ENCODE assay signal across 11 mouse cellular contexts in genomic region chr17:32024671-32025073, GRCm38 (mm10). TPM values are rescaled to one million over a fixed set of nuclear protein-coding genes. Genes with fewer than 3 reads are reported as not detected.
DNase-seq lines count a peak whose midpoint lies in the region.
"Had no signal": no experiment of that assay in that cellular context is flagged by ENCODE, and none has a peak within 500 bp of the region (broad histone marks: within the 10 kb centered on the region; RNA-seq: fewer than 3 reads in every experiment).

No protein-coding gene starts in this region.

- H3K36me3 ChIP-seq in midbrain, embryonic 10.5 days, result no peaks in the 10 kb centered on the region
- H3K36me3 ChIP-seq: heart, embryonic 15.5 days; midbrain, embryonic 12.5 days had no signal

- no peak overlapping the region for H3K4me3 ChIP-seq in midbrain, embryonic 10.5 days
- H3K4me3 ChIP-seq: heart, embryonic 15.5 days; midbrain, embryonic 12.5 days had no signal

- no peaks in the 10 kb centered on the region for H3K9me3 ChIP-seq in midbrain, embryonic 10.5 days (replicated peaks)
- H3K9me3 ChIP-seq: heart, embryonic 15.5 days; midbrain, embryonic 12.5 days had no signal

- 71% methylated on average over 5 of the region's 5 CpGs for WGBS in midbrain, embryonic 10.5 days

- peaks cover 3% of the 10 kb centered on the region; the same call in 1 of the 2 replicates for H3K4me1 ChIP-seq in midbrain, embryonic 10.5 days
- H3K4me1 ChIP-seq: midbrain, embryonic 12.5 days had no signal

- no peak overlapping the region for H3K27ac ChIP-seq in midbrain, embryonic 10.5 days (replicated peaks)
- H3K27ac ChIP-seq: heart, embryonic 15.5 days; midbrain, embryonic 12.5 days had no signal

- DNase-seq in heart, adult 18-20 months, result peak; percentile 24 to 42
- DNase-seq in heart, postnatal 4 days, result no peak
- peak; percentile 56 for DNase-seq in embryo, embryonic 11 days
- DNase-seq in kidney, postnatal 25 days, result peak; percentile 45 to 70
- peak; percentile 83 for DNase-seq in lung, postnatal 36 days
- DNase-seq in midbrain, embryonic 10.5 days (ENCODE audit: low spot score), result no peak
- no peak for DNase-seq in cerebellum, adult 8-10 months
- DNase-seq in right cerebral cortex, postnatal 4 days, result no peak
- DNase-seq: cerebellum, adult 9-11 months had no signal

- no peaks in the 10 kb centered on the region for H3K27me3 ChIP-seq in midbrain, embryonic 10.5 days (ENCODE audit: low read depth, poor library complexity, severe bottlenecking)
- H3K27me3 ChIP-seq: heart, embryonic 15.5 days; midbrain, embryonic 12.5 days had no signal

RNA-seq across cellular contexts. Expression of gene Rrp1b, which starts 11.2 kb away (rescaled TPM):
- 1 to 10 TPM; 6.3 to 6.9 TPM for total RNA-seq in heart, adult 18-20 months (2021)
- total RNA-seq in heart, postnatal 4 days (2021), result 10 to 100 TPM; 16.2 to 16.8 TPM
- 86.1 and 102 TPM in 2 replicates for polyA plus RNA-seq in midbrain, embryonic 10.5 days (2016; fragmentation: Nextera tagmentation; extraction: Ambion mirVana)

RNA-seq across cellular contexts. Expression of gene Hsf2bp, which starts 11.5 kb away (rescaled TPM):
- 1 to 10 TPM; 1.2 to 1.4 TPM for total RNA-seq in heart, adult 18-20 months (2021)
- under 1 TPM; 0.95 to 0.98 TPM for total RNA-seq in heart, postnatal 4 days (2021)
- polyA plus RNA-seq in midbrain, embryonic 10.5 days (2016; fragmentation: Nextera tagmentation; extraction: Ambion mirVana), result 0.47 and 0.68 TPM in 2 replicates

Comparison
In these comparisons a context has a peak if more than half of its experiments do, and no peak if none do; other contexts are left out.
1. DNase-seq: peak in heart, adult 18-20 months (2 of 2), embryo, embryonic 11 days (single experiment), kidney, postnatal 25 days (2 of 2) and lung, postnatal 36 days (single experiment); none in heart, postnatal 4 days (single experiment), midbrain, embryonic 10.5 days (single experiment), cerebellum, adult 8-10 months (single experiment) and right cerebral cortex, postnatal 4 days (single experiment).